Mouse (Mus musculus): ENCODE results near the gene Ehf. TPM values are rescaled to one million over a fixed set of nuclear protein-coding genes. Genes with fewer than 3 reads are reported as not detected.

The Ehf gene
- polyA plus RNA-seq (2012; rRNA removed) = 0.08 and 0.10 TPM in 2 replicates

DNA sequence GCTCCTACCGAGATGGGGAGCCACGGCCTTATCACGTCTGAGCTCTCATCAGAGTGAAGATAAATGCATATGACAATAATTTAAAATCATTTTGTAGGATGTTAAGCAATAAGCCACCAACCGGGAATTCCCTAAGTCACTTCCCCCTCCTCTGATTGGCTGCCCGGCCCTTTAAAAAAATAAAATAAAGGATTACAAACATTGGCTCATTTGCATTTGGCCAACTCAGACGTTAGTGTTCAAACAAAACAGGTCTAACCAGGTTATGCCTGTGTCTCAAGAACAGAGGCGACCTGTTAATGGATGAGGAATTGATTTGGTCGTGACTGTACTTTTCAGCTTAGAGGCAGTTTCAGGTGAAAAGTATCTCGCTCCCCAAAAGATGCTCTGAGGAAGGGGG is at the start of gene Ehf:
Ehf (minus strand) TSS at position 147 of the 400 bp plus-strand sequence.

Other genes with a start within 250 kb of the Ehf start
- gene Pdhx, start 229.8 kb downstream of the Ehf start, polyA plus RNA-seq (2012; rRNA removed) = 16.0 and 18.9 TPM in 2 replicates
- 24.0 and 26.4 TPM in 2 replicates for gene Apip, start 229.6 kb downstream of the Ehf start, polyA plus RNA-seq (2012; rRNA removed)
- gene Elf5, start 108.4 kb upstream of the Ehf start, polyA plus RNA-seq (2012; rRNA removed) = not detected in 2 replicates
- gene Cat, start 181.9 kb upstream of the Ehf start, polyA plus RNA-seq (2012; rRNA removed) = 80.2 and 98.3 TPM in 2 replicates